Mouse (Mus musculus) MEL (cell line): ENCODE results near the gene Zfp648. TPM values are rescaled to one million over a fixed set of nuclear protein-coding genes. Genes with fewer than 3 reads are reported as not detected.

Experiments
- DNase-seq: peaks from one replicate; pipeline ENCODE4 v3.0.0; 2011; ENCODE audit warnings: low read depth, low spot score
- H3K27ac ChIP-seq: 2 replicates; pipeline ENCODE4 v1.5.1; 2012; ENCODE audit warnings: low read depth, mild to moderate bottlenecking, control low read depth, low read length, moderate library complexity; ENCODE audit not compliant: control insufficient read depth
- H3K27me3 ChIP-seq, 2 experiments: fragments of 150-350 bp in 1 of 2; sonication (generic) in 1 of 2; 2 replicates each; pipeline ENCODE4 v1.6.1; 2012; ENCODE audit warnings: low read length in 2 of 2, mild to moderate bottlenecking in 2 of 2, improper control_type of control experiment in 1 of 2, moderate library complexity in 1 of 2; ENCODE audit not compliant: insufficient read depth in 2 of 2, control insufficient read depth in 1 of 2
- H3K36me3 ChIP-seq, 2 experiments: 2 replicates each; pipeline ENCODE4 v1.6.1; 2012 to 2014; ENCODE audit warnings: low read length in 2 of 2, improper control_type of control experiment in 1 of 2, inconsistent platforms in 1 of 2, mild to moderate bottlenecking in 1 of 2; ENCODE audit not compliant: insufficient read depth in 2 of 2, control insufficient read depth in 1 of 2
- H3K4me1 ChIP-seq, 2 experiments: fragments of 150-350 bp in 1 of 2; sonication (generic) in 1 of 2; 2 replicates each; pipeline ENCODE4 v1.6.1; 2012; ENCODE audit warnings: low read length in 2 of 2, improper control_type of control experiment in 1 of 2, mild to moderate bottlenecking in 1 of 2; ENCODE audit not compliant: insufficient read depth in 2 of 2, control insufficient read depth in 1 of 2
- H3K4me3 ChIP-seq, 2 experiments: fragments of 150-350 bp in 1 of 2; sonication (generic) in 1 of 2; 2 replicates each; pipeline ENCODE4 v1.5.1; 2012; ENCODE audit warnings: low read depth in 2 of 2, low read length in 2 of 2, mild to moderate bottlenecking in 2 of 2, moderate library complexity in 2 of 2, control low read depth in 1 of 2, improper control_type of control experiment in 1 of 2; ENCODE audit not compliant: control insufficient read depth in 1 of 2, insufficient read depth in 1 of 2
- H3K79me2 ChIP-seq: 2 replicates; pipeline ENCODE4 v1.6.1; 2012; ENCODE audit warnings: mild to moderate bottlenecking, low read length, moderate library complexity; ENCODE audit not compliant: control insufficient read depth, poor library complexity, insufficient read depth
- H3K9ac ChIP-seq: 2 replicates; pipeline ENCODE4 v1.6.1; 2012; ENCODE audit warnings: low read depth, mild to moderate bottlenecking, control low read depth, low read length, moderate library complexity; ENCODE audit not compliant: control insufficient read depth, poor library complexity, severe bottlenecking
- H3K9me3 ChIP-seq: fragments of 150-350 bp; sonication (generic); replicated peaks from 2 replicates; pipeline ENCODE4 v1.6.1; 2012; ENCODE audit warnings: mild to moderate bottlenecking, low read length, improper control_type of control experiment, moderate library complexity; ENCODE audit not compliant: insufficient read depth
- BHLHE40 ChIP-seq: IDR thresholded peaks from 2 replicates; pipeline ENCODE4 v1.6.1; 2012; ENCODE audit warnings: low read depth, mild to moderate bottlenecking, inconsistent platforms, low read length, improper control_type of control experiment, borderline replicate concordance
- CHD1 ChIP-seq: IDR thresholded peaks from 2 replicates; pipeline ENCODE4 v1.6.1; 2012; ENCODE audit warnings: low read depth, mild to moderate bottlenecking, inconsistent platforms, low read length, improper control_type of control experiment
- CHD2 ChIP-seq: IDR thresholded peaks from 2 replicates; pipeline ENCODE4 v1.6.1; 2011; ENCODE audit warnings: low read length, improper control_type of control experiment
- EP300 ChIP-seq, 2 experiments: IDR thresholded peaks; 2 replicates each; pipeline ENCODE4 v1.6.1; 2011; ENCODE audit warnings: improper control_type of control experiment in 2 of 2, low read length in 2 of 2, low read depth in 1 of 2, mild to moderate bottlenecking in 1 of 2
- GABPA ChIP-seq: IDR thresholded peaks from 2 replicates; pipeline ENCODE4 v1.6.1; 2012; ENCODE audit warnings: low read depth, mild to moderate bottlenecking, inconsistent platforms, low read length, improper control_type of control experiment, moderate library complexity
- JUND ChIP-seq: IDR thresholded peaks from 2 replicates; pipeline ENCODE4 v1.6.1; 2011; ENCODE audit warnings: low read depth, mild to moderate bottlenecking, improper control_type of control experiment, low read length
- KAT2A ChIP-seq: conservative IDR thresholded peaks from 2 replicates; pipeline ENCODE4 v1.6.1; 2012; ENCODE audit warnings: low read depth, low read length, improper control_type of control experiment, inconsistent platforms
- MAFK ChIP-seq: IDR thresholded peaks from 2 replicates; pipeline ENCODE4 v1.6.1; 2011; ENCODE audit warnings: low read depth, mild to moderate bottlenecking, low read length, improper control_type of control experiment, borderline replicate concordance
- MAX ChIP-seq: IDR thresholded peaks from 2 replicates; pipeline ENCODE4 v1.6.1; 2011; ENCODE audit warnings: low read length, improper control_type of control experiment
- MAZ ChIP-seq: IDR thresholded peaks from 2 replicates; pipeline ENCODE4 v1.6.1; 2012; ENCODE audit warnings: low read depth, mild to moderate bottlenecking, inconsistent platforms, low read length, improper control_type of control experiment
- MEF2A ChIP-seq: IDR thresholded peaks from 2 replicates; pipeline ENCODE4 v1.6.1; 2014; ENCODE audit warnings: low read depth, mild to moderate bottlenecking, inconsistent platforms, low read length, improper control_type of control experiment; ENCODE audit not compliant: poor library complexity, insufficient replicate concordance, severe bottlenecking; ENCODE audit errors: extremely low read depth
- MYB ChIP-seq: IDR thresholded peaks from 2 replicates; pipeline ENCODE4 v1.6.1; 2011; ENCODE audit warnings: mild to moderate bottlenecking, low read depth, low read length, improper control_type of control experiment
- MYC ChIP-seq: IDR thresholded peaks from 2 replicates; pipeline ENCODE4 v1.6.1; 2011; ENCODE audit warnings: low read depth, mild to moderate bottlenecking, low read length, improper control_type of control experiment, moderate library complexity
- POLR2A ChIP-seq, 2 experiments: IDR thresholded peaks; 2 replicates each; pipeline ENCODE4 v1.6.1; 2011 to 2012; ENCODE audit warnings: low read length in 2 of 2, mild to moderate bottlenecking in 2 of 2, control low read depth in 1 of 2, improper control_type of control experiment in 1 of 2, low read depth in 1 of 2, moderate library complexity in 1 of 2; ENCODE audit not compliant: control insufficient read depth in 1 of 2, insufficient read depth in 1 of 2, poor library complexity in 1 of 2
- POLR2AphosphoS2 ChIP-seq: IDR thresholded peaks from 2 replicates; pipeline ENCODE4 v1.6.1; 2011; ENCODE audit warnings: low read length, improper control_type of control experiment
- RAD21 ChIP-seq: IDR thresholded peaks from 2 replicates; pipeline ENCODE4 v1.6.1; 2011; ENCODE audit warnings: mild to moderate bottlenecking, low read depth, low read length, improper control_type of control experiment
- RCOR1 ChIP-seq: IDR thresholded peaks from 2 replicates; pipeline ENCODE4 v1.6.1; 2012; ENCODE audit warnings: low read depth, mild to moderate bottlenecking, inconsistent platforms, low read length, improper control_type of control experiment
- SIN3A ChIP-seq: IDR thresholded peaks from 2 replicates; pipeline ENCODE4 v1.6.1; 2012; ENCODE audit warnings: low read length, improper control_type of control experiment, inconsistent platforms
- TCF12 ChIP-seq: IDR thresholded peaks from 2 replicates; pipeline ENCODE4 v1.6.1; 2014; ENCODE audit warnings: low read depth, mild to moderate bottlenecking, inconsistent platforms, low read length, improper control_type of control experiment, moderate library complexity
- UBTF ChIP-seq: IDR thresholded peaks from 2 replicates; pipeline ENCODE4 v1.6.1; 2012; ENCODE audit warnings: low read depth, mild to moderate bottlenecking, inconsistent platforms, low read length, improper control_type of control experiment, moderate library complexity, borderline replicate concordance; ENCODE audit not compliant: insufficient read depth
- USF2 ChIP-seq, 2 experiments: IDR thresholded peaks; 2 replicates each; pipeline ENCODE4 v1.6.1; 2011 to 2012; ENCODE audit warnings: improper control_type of control experiment in 2 of 2, low read length in 2 of 2, borderline replicate concordance in 1 of 2, inconsistent platforms in 1 of 2, low read depth in 1 of 2, mild to moderate bottlenecking in 1 of 2; ENCODE audit not compliant: insufficient read depth in 1 of 2
- ZKSCAN1 ChIP-seq: IDR thresholded peaks from 2 replicates; pipeline ENCODE4 v1.6.1; 2012; ENCODE audit warnings: low read depth, mild to moderate bottlenecking, inconsistent platforms, low read length, improper control_type of control experiment, moderate library complexity
- ZMIZ1 ChIP-seq: IDR thresholded peaks from 2 replicates; pipeline ENCODE4 v1.6.1; 2012; ENCODE audit warnings: low read depth, mild to moderate bottlenecking, inconsistent platforms, low read length, improper control_type of control experiment, moderate library complexity
- polyA plus RNA-seq, 2 experiments: library from polyadenylated mRNA; stranded (reverse) in 1 of 2; unstranded in 1 of 2; fragments of >175 nt in 1 of 2; fragments of >200 nt in 1 of 2; gene quantifications; 2 replicates each; pipeline versions ENCODE4 v1.2.1 to v1.2.4; 2012; ENCODE audit warnings: low replicate concordance in 2 of 2, low read depth in 1 of 2; ENCODE audit not compliant: insufficient read length in 2 of 2, insufficient read depth in 1 of 2, missing spikeins in 1 of 2
- total RNA-seq: library from RNA; depleted of rRNA; stranded (reverse); fragments of 300-350 nt; gene quantifications from 2 replicates; pipeline ENCODE4 v1.2.3, GENCODE M21; 2012

Zfp648 gene
- total and polyA plus RNA-seq, 3 experiments, result not detected

DNA sequence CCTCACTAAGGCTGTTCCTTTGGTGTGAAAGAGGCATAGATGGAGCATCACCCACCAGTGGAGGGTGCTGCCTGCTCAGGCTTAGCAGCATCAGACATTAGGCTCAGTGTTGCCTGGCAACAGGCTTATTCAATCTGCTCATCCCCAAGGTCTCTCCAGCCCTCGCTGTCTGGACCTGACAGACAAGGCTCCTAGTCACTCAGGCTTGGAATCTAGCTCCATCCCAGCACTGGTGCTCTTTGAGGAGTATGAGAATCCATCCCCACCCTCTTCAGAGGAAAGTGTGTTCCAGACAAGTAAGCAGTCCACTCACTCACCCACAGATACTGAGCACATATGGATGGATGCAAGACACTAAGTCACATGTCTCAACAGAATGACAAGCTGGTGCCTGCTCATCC, 22.8 kb downstream of the Zfp648 start:
- H3K4me1 ChIP-seq, result no peaks in the 10 kb centered on the region
- DNase-seq, result no peak
- no peak overlapping the region for H3K9ac ChIP-seq
- no peaks in the 10 kb centered on the region for H3K9me3 ChIP-seq
- H3K27ac ChIP-seq, result no peak overlapping the region
- no peak overlapping the region for H3K4me3 ChIP-seq
- no peaks in the 10 kb centered on the region for H3K79me2 ChIP-seq
- no peaks in the 10 kb centered on the region for H3K36me3 ChIP-seq
- H3K27me3 ChIP-seq, result no peaks in the 10 kb centered on the region
- TF ChIP-seq BHLHE40, result no peak
- no peak for TF ChIP-seq USF2 (IDR thresholded peaks at IDR 0.05; ENCODE audit: borderline replicate concordance in 1 of 2, insufficient read depth in 1 of 2, low read depth in 1 of 2, low read length in 2 of 2)
- no peak for TF ChIP-seq MAX
- no peak for TF ChIP-seq EP300 (IDR thresholded peaks at IDR 0.05; ENCODE audit: low read depth in 1 of 2, low read length in 2 of 2)
- TF ChIP-seq MYC, result no peak
- TF ChIP-seq UBTF, result no peak
- no peak for TF ChIP-seq ZMIZ1
- TF ChIP-seq RCOR1, result no peak
- TF ChIP-seq CHD1, result no peak
- no peak for TF ChIP-seq JUND

DNA sequence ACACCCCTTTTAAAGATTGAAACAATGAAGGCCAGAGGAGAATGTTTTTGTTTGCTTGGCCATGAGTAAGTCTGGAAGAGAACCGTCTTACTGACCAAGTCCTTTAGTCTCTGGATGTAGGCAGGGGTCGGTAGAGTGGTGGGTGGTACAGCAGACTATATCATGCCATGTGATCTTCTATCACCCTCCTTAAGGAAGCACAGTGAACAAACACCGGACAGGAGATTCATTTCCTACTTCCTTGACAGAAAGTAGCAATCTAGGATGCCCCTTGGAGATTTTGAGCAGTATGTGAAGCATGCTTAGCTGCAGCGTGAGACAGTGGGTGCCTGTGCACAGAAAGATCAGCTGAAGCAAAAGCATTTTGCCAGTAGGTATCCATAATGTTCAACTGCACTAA, 31.6 kb downstream of the Zfp648 start:
- DNase-seq, result no peak
- no peaks in the 10 kb centered on the region for H3K9me3 ChIP-seq
- H3K27me3 ChIP-seq, result no peaks in the 10 kb centered on the region
- H3K4me1 ChIP-seq, result no peaks in the 10 kb centered on the region
- no peak overlapping the region for H3K27ac ChIP-seq
- no peak overlapping the region for H3K4me3 ChIP-seq
- no peak overlapping the region for H3K9ac ChIP-seq
- no peaks in the 10 kb centered on the region for H3K79me2 ChIP-seq
- H3K36me3 ChIP-seq, result no peaks in the 10 kb centered on the region
- no peak for TF ChIP-seq CHD2
- no peak for TF ChIP-seq KAT2A
- TF ChIP-seq RCOR1, result no peak
- TF ChIP-seq POLR2A (IDR thresholded peaks at IDR 0.05; ENCODE audit: control insufficient read depth in 1 of 2, insufficient read depth in 1 of 2, low read depth in 1 of 2, low read length in 2 of 2, poor library complexity in 1 of 2), result no peak
- no peak for TF ChIP-seq POLR2AphosphoS2
- TF ChIP-seq TCF12, result no peak
- no peak for TF ChIP-seq MAZ
- TF ChIP-seq ZMIZ1, result no peak
- no peak for TF ChIP-seq MYB
- TF ChIP-seq GABPA, result no peak
- no peak for TF ChIP-seq MEF2A
- TF ChIP-seq MAFK, result no peak
- TF ChIP-seq ZKSCAN1, result no peak
- TF ChIP-seq SIN3A, result no peak
- no peak for TF ChIP-seq RAD21
- TF ChIP-seq, all 39 proteins: peak for 0
